Mouse (Mus musculus) spleen, embryonic (tissue): Measurements from ENCODE around the gene Sept9.

Experiments
- CTCF ChIA-PET: fragments of 350-600 bp; sonication (Branson Sonifier 250); formaldehyde crosslinking; loops from one replicate; lab custom pipeline; 2022; lab: Charles Lee

Sept9 gene

GRCm38 (mm10) chr11:117309108-117309917 lies 109.9 kb downstream of the Sept9 start:
- CTCF ChIA-PET = interaction anchor here (0.6 to 1.0 kb wide), 2 partner anchors 9 to 12 kb away, joined by 3 to 4 read pairs; no protein-coding TSS in a partner anchor

- CTCF ChIA-PET = interaction anchor here (1.0 kb wide), 1 partner anchor 9 kb away, joined by 3 read pairs; no protein-coding TSS in a partner anchor
Measured at GRCm38 (mm10) chr11:117309918-117310287, 110.4 kb downstream of the Sept9 start.

DNA sequence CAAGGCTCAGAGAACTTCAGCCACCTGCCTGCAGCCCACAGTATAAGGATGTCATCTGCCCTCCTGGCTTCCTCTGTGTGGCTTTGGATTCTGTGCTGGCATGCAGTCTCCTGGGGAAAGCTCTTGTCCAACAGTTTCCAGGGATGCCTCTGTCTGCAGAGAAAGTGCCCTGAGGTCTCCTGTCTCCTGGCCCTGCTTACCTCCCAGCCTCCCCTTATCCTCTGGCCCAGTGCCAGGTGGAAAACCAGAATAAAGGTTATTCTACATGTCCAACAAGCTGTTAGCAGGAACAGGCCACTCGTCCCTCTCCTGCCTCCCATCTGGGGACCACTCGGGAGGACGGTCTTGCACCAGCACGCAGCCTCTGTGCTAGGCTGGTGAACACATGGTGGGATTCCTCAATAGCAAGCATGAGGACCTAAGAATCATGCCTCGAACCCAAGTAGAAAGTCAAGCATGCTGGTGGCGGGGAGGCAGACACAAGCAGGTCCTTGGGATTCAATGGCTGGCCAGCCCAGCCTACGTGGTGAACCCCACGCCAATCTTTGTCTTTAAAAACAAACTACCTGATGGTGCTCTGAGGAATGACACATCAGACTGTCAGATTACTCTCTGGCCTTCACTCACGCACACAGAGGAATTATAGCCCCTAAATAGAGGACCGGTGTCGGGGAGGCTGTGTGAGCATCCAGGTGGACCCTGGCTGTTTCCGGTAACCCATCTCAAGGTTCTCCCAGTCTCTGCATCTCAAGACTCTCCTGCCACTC lies 111.1 kb downstream of the Sept9 start:
- CTCF ChIA-PET = no interaction called here

- CTCF ChIA-PET = interaction anchor here (2.8 kb wide), 1 partner anchor 48 kb away, joined by 14 read pairs; no protein-coding TSS in a partner anchor
Measured at GRCm38 (mm10) chr11:117311127-117311800, 111.8 kb downstream of the Sept9 start.

DNA sequence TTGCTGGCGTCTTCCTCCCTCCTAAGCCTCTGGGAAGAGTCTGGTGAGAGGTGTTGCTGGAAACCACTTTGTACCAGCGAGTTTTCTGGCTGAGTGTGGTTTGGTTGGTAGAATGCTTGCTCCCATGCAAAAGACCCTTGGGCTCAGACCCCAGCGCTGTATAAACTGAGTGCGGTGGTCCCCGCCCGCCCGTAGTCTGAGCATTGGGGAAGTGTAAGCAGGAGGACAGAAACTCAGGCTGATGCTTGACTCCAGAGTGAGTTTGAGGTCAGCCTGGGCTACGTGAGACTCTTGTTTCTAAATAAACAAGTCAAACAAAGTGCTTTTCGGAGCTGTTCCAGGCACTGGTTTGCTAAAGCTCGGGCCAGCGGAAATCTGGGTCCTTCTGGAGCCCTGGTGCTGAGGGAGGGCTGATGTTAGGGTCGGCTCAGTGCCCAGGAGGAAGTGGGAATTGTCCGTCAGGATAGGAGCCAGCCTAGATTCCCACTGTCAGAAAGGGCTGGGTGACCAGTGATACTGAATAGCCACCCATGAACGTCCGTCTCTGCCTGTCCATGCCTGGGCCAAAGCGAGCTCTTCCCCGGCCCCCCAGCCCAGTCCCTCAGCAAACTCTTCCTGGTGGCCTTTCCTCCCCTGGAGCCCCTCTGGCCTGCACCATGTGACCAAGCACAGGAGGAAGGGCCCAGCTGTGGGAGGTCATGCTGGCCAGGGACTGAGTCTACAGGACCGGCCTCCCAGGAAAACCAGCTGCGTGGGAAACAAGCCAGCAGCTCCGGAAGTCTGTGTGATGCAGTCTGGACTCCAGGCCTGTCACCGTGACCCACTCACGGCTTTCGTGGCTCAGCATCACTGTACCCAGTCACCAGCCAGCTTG lies 112.8 kb downstream of the Sept9 start:
- CTCF ChIA-PET = interaction anchor here (0.5 to 2.8 kb wide), 6 partner anchors 9 to 1442 kb away, joined by 3 to 14 read pairs (median 4); no protein-coding TSS in a partner anchor

DNA sequence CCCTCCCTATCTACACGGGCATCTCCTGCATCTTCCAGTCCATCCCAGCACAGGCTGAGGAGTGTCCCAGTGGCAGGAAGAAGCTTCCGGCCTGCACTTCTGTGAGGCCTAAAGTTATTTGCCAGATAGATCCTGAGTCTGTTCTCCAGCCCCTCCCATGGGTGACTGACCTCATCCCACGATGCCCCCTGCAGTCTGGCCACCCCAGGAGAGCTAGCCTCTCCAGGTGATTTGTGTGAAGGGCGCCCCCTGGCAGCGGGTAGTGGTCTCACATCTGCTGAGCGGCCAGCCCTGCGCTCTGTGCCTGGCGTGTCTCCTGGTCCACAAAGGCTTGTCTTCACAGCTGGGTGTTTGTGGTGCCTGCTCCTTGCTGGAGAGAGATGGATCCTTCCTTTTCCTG lies 113.5 kb downstream of the Sept9 start:
- CTCF ChIA-PET = interaction anchor here (0.5 to 2.8 kb wide), 4 partner anchors 10 to 1441 kb away, joined by 3 to 14 read pairs (median 4); no protein-coding TSS in a partner anchor

DNA sequence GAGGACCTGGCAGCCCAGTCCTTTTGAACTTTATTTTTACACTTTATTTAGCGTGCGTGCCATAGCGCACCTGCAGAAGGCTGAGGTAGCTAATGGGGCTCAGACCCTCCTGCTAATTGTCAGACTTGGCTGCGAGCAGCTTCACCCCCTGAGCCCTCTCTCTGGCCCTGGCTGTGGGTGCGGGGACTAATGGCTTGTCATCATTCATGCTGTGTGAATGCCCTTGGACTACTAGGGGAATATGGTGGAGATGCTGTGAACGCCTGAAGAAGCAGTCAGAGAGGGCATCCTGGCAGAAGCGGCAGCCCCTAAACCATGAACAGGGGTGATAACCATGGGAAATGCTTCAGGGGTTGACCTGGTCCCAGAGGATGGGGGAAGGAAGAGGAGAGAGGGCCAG lies 114.0 kb downstream of the Sept9 start:
- CTCF ChIA-PET = interaction anchor here (1.4 to 2.8 kb wide), 2 partner anchors 45 to 46 kb away, joined by 4 to 14 read pairs; no protein-coding TSS in a partner anchor

- CTCF ChIA-PET = interaction anchor here (1.4 to 2.8 kb wide), 2 partner anchors 45 to 46 kb away, joined by 4 to 14 read pairs; no protein-coding TSS in a partner anchor
Measured at GRCm38 (mm10) chr11:117314026-117314425, 114.6 kb downstream of the Sept9 start.

GRCm38 (mm10) chr11:117314520-117314919 lies 115.1 kb downstream of the Sept9 start:
- CTCF ChIA-PET = no interaction called here

DNA sequence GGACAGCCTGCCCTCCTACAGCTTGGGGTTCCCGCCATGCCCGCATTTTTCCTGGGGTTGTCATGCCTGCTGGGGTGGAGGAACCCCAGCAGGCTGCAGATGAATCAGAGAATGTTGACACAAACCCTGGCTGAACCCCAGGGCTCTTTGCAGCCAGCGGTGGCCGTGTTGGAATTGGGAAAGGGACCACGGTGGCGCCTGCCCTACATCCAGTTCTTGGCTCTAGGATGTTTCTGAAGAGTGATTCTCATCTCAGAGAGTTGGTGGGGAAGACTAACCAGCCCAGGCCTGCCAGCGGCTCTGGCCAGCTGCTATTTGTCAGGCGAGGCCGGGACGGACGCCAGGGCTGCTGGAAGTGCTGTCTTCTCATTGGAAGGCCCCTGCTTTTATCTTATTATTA lies 115.8 kb downstream of the Sept9 start:
- CTCF ChIA-PET = no interaction called here

DNA sequence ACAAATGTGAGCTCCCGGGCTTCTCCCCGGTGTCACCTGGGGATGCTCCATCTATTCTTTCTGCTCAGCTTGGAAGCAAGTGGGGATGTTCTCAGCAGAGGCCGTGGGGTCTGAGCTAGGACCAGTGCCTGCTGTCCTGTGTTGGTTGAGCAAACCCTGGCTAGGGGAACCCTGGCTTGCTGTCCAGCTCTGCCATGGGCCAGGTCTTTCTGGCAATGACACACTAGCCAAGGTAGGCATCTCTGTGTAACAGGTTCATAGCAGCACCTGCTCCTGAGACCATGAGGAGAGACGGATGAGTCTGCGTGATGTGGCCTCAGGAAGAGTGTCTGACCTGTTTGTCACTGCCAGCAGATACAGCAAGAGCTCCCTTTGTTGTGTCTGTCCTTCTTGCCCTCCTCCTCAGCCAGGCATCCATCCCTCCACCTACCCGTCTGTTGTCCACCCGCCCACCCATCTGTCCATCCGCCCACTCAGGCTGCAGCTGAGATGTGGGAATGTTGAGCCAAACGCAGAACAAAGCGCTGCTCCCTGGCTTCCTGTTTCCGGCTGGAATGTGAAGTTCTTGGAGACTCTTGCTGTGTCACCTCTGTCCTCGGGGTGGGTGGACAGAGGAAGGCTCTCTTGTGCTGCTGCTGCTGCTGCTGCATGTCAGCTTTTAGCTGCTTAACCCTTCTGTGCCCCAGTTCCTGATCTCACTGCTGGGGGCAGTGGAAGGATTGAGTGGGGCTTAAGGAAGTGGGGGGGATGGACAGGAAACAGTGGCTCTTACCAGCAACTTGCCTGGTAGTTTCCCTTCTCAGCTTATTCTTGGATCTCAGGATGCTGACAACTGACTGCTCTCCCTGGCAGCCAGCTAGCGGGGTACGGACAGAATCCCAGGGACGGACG lies 117.2 kb downstream of the Sept9 start:
- CTCF ChIA-PET = interaction anchor here (0.8 to 5.0 kb wide), 2 partner anchors 42 to 80 kb away, joined by 3 to 19 read pairs; no protein-coding TSS in a partner anchor

DNA sequence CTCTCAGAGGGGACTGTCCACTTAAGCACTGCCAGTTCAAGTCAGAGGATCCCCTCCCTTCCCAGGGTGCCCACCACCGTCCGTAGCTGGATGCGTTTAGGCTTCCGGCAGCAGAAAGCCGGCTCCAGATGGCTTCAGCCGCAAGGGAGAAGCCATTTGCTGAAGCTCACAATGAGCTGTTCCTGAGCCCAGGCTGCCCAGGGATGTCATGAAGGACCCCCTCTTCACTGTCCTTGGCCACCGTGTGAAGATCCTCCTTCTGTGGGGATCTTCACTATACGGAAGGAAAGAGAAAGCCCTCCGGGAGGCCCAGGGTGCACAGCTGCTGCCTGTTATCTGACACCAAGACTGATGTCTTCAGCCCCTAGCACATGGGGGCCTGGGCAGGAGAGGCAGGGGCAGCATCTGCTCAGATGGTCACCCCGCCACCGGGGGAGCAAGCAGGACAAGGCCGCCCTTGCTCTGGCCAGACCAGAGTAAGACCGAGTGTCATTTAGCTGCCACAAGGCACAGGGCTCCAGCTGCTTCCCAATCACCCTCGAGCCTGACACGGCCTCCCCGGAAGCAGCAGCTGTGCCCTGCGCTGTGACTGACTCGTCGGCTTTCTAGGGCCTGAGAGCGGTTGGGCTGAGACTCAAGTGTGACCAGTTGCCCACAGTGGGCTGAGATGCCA lies 118.1 kb downstream of the Sept9 start:
- CTCF ChIA-PET = interaction anchor here (0.8 to 5.0 kb wide), 2 partner anchors 41 to 81 kb away, joined by 3 to 19 read pairs; no protein-coding TSS in a partner anchor

DNA sequence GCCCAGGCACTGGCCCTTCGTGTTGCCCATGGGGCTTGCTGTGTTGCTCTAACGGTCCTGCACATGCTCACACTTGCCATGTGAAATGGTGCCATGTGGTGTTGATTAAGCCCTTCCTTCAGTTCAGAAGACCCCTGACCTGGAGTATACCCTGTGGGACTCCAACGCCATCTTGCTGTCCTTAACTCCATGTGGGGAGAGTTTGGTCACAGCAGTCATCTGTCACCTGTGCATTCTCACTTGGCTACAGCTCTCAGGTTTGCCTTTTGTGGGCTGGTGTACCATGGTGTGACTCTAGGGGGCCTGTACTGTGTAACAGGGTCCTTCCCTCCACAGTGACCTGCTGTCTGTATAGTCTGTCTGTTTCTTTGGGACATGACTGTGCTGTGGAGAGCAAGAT lies 118.7 kb downstream of the Sept9 start:
- CTCF ChIA-PET = interaction anchor here (5.0 kb wide), 1 partner anchor 40 kb away, joined by 19 read pairs; no protein-coding TSS in a partner anchor

DNA sequence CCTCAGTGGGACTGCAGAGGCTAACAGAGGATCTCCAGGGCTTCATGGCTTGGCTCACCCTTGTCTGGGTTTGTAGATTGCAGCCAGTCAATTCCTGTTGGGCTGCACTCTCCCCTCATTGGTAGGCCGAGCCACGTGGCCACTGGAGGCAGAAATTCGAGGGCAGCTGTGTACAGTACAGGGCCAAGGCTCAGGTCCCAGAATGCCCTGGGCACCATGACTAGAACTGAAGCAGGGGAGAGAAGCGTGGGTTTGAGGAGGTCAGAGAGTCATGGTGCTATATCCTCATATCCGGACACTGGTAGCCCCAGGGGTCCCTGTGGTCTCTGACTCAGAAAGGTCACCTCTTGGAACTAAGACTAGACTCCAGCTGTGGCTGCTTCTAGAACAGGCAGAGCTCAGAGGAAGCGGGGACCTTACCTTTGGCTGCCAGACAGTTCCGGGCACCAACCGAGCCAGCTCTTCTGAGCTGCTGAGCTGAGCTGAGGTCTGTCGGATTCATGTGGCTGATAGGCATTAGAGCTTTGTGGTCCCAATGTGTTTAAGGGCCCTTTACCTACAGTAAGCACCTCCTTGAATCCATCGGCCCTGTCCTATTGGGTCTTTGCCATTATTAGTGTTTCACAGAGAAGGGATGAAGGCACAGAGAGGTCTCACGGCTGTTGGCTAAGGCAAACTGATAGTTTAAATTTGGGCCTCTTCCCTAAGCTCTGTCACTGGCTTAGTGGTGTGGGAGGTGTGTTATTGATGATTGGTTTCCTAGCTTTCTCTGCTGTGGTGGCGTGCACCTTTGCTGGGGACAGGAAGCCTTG lies 119.5 kb downstream of the Sept9 start:
- CTCF ChIA-PET = interaction anchor here (0.6 to 5.0 kb wide), 4 partner anchors 15 to 40 kb away, joined by 3 to 19 read pairs (median 10); no protein-coding TSS in a partner anchor

GRCm38 (mm10) chr11:117319543-117320335 lies 120.3 kb downstream of the Sept9 start:
- CTCF ChIA-PET = interaction anchor here (0.6 to 5.0 kb wide), 6 partner anchors 14 to 546 kb away, joined by 3 to 19 read pairs (median 4); no protein-coding TSS in a partner anchor

GRCm38 (mm10) chr11:117320482-117320881 lies 121.0 kb downstream of the Sept9 start:
- CTCF ChIA-PET = interaction anchor here (0.8 to 5.0 kb wide), 2 partner anchors 13 to 38 kb away, joined by 4 to 19 read pairs; no protein-coding TSS in a partner anchor
